Mouse (Mus musculus) kidney, postnatal 36 days (tissue): ENCODE data around the gene Ifit2.
"Not testable (repeated sequence)": the region's sequence is repeated elsewhere in the genome, so short reads cannot be mapped to it uniquely, and the experiment has no call there.

ENCODE experiments used
- DNase-seq, 2 experiments: peaks; one replicate each; pipeline ENCODE4 v3.0.0; 2021 to 2022; ENCODE audit warnings: mixed read lengths in 2 of 2

The Ifit2 gene

DNA sequence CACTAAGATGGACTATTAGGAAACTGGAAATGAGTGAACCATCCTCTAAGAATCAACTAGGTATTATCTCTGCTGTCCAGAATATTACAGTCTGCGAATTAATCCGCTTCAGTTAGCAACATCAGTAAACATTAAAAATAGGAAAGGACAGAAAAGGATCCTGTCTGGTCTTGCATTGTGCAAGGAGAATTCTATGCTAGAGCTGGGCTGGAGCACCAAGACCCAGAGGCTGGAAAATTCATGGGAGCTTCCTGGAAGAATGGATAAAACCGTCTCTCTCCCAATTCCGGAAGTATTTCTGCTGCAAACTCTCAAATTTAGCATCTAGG is 325 bp upstream of the Ifit2 start:
- no peak for DNase-seq

- DNase-seq, result peak; percentile 44 to 78
Observed at GRCm38 (mm10) chr19:34551981-34552380, 1.5 kb downstream of the Ifit2 start.

- DNase-seq, result peak; percentile 13 to 32
Observed at GRCm38 (mm10) chr19:34553021-34553420, 2.5 kb downstream of the Ifit2 start.

- no peak for DNase-seq
Observed at GRCm38 (mm10) chr19:34553522-34553921, 3.0 kb downstream of the Ifit2 start.

GRCm38 (mm10) chr19:34554061-34554460 is 3.6 kb downstream of the Ifit2 start:
- DNase-seq, result no peak

DNA sequence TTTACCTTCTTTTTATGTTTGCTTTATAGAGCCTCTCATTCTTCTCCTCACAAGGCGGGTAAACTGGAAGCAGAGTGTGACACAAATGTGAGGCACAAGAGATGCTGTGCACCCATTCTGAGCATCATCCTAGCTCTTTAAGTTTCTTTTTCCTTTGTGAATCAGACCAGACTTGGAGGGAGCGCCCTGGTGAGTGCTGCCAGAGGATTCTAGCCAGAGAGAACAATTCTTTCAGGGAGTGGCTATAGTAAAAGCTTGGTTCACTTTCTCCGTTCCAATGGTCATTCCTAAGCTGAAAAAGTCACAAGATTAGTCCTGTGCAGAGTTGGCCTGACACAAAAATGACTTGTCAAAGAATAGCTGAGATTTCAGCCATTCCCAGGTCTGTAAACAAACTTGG is 6.1 kb downstream of the Ifit2 start:
- peak; percentile 32 to 35 for DNase-seq

DNA sequence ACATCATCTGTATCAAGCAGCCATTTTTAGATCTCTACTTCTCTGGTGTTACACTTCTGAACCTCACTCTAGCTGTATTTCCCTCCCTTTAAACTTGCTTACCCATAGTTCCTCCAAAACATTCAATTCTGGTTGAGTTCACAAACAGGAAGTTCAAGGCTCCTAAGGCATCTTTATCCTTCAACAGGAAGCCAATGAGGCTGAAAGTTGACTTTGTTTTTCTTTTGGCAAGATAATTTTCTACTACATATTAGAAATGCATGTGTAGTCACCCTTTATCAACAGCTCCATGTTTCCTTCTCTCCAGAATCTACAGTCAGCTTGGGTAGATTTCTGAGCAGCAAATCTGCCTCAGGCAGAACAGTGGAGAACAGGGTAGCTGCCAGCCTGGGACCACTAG is 12.1 kb downstream of the Ifit2 start:
- no peak for DNase-seq

DNA sequence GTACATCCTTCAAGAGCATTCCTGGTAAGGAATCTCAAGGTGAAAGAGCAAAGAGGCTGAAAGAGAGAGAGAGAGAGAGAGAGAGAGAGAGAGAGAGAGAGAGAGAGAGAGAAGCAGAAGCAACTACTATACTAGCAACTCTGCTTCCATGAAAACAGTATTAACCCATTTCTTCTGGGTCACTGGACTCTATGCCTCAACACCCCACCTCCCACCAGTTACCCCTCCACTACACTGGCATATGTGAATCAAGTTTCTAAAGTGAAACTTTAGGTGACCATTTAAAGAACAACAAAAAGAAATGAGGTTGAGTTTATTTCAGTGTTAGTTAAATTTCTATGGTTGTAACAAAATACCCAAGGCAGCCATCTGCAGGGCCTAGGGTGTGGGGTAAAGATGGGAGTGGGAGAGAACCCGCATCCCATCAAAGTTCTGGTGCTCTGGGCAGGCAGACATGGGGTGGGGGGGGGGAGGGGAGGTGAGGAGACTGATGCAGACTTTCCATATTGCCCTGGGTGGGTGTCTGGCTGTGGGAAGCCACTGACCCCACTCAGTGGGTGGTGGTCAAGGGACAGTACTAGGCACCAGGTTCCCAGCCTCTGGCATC is 15.8 kb downstream of the Ifit2 start:
- DNase-seq, result no peak

- peak; percentile 47 to 60 for DNase-seq
Observed at GRCm38 (mm10) chr19:34568988-34569895, 18.7 kb downstream of the Ifit2 start.

DNA sequence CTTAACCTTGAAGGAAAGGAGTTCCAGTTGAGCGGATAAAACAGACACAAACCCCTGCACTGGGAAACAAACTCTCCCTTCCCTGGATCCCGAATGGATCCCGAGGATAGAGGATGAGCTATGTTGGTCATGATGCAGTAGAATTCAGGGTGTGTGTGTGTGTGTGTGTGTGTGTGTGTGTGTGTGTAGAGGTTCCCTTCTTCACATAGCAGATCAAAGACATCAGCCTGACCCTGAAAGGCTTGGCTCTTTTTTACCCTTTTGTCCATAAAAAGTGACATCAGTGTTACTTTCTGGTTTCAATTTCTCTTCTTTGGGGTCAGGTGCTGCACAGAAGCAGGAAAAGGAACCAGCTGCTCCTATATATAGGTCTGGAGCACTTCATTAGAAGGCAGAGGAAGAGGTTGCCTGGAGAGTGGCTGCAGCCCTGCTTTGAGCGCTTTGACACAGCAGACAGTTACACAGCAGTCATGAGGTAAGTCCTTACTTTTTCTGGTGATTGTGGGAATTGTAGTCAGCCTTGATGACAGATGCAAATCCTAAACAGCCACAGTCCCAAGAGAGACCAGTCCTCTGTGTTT is 19.5 kb downstream of the Ifit2 start:
- DNase-seq, result peak; percentile 32 to 53

DNA sequence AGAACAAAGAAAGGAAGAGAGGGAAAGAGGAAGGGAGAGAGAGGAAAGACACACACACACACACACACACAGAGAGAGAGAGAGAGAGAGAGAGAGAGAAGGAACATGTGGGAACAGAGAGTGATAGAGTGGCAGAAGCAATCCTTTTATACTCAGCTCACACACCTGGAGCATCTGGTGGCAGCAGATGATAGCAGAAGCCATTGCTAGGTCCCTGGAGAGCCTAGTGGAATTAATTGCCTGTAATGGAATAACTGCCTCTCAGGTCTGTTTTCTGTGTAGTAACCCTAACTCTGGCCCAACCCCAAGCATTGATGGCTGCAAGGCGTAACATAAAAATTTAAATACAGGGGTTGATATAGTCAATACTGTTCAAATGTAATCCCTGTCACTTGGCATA is 20.6 kb downstream of the Ifit2 start:
- DNase-seq, result no peak

DNA sequence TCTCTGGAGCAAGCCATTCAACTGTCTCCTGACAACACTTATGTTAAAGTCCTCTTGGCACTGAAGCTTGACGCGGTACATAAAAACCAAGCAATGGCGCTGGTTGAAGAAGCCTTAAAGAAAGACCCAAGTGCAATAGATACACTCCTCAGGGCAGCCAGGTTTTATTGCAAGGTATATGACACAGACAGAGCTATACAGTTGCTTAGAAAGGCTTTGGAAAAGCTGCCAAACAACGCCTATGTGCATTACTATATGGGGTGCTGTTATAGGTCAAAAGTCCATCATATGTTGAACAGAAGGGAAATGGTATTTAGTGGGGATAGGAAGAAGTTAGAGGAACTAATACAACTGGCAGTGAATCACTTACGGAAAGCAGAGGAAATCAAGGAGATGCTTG is 23.2 kb downstream of the Ifit2 start:
- no peak for DNase-seq

- DNase-seq, result no peak
Observed at GRCm38 (mm10) chr19:34577121-34577520, 26.6 kb downstream of the Ifit2 start.

DNA sequence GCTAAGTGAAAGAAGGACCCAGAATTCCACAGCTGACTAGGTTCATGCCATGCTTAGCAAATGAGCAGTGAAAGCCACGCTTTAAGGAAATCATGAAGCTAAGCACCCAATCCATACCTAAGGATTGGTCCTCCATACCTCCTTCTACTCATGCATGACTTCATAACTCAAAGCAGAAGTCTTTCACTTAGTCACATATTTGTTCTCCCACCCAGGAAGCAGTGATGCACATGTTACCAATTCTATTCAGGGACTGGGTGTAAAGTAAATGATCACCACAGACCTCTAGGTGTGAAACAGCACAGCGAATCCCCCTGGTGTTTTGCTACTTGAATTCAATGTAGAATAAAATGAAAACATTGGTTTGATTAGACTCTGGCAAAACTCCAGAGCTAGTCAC is 32.2 kb downstream of the Ifit2 start:
- DNase-seq, result not testable (repeated sequence)

- DNase-seq, result peak; percentile 59 to 63
Observed at GRCm38 (mm10) chr19:34583126-34583766, 32.8 kb downstream of the Ifit2 start, which contains the start of gene Ifit3. TSS of gene Ifit3 (plus strand) at chr19:34583531.

DNA sequence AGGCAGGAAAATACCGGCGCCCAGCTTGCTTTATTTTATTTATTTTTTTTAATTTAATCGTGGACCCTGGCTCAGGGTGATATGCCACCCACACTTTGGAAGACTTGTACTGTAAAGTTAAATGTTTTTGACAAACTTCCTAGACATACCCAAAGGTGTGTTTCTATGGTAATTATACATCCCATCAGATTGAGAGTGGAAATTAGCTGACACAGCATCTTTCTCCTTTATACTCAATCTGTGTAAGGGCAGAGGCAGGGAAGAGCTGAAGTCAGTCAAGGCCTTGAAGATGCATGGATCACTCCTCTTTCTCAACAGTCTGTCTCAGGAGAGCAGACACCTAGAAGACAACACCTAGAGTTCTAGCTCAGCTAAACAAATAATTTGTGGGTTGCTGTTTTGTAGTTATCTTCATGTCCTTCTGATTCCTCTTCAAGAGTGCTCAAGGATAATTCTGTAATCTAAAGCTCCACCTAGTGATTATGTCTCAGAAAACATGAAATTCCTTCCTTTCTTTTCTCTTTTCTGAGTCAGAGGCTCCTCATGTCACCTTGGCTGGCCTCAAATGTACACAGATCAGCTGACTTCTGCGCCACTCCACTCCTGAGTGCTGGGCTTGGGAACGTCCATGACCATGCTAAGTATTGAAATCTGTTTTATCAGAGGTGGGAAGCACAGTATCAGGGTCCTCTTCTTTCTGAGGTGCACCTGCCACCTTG is 35.4 kb downstream of the Ifit2 start:
- DNase-seq, result not testable (repeated sequence)

DNA sequence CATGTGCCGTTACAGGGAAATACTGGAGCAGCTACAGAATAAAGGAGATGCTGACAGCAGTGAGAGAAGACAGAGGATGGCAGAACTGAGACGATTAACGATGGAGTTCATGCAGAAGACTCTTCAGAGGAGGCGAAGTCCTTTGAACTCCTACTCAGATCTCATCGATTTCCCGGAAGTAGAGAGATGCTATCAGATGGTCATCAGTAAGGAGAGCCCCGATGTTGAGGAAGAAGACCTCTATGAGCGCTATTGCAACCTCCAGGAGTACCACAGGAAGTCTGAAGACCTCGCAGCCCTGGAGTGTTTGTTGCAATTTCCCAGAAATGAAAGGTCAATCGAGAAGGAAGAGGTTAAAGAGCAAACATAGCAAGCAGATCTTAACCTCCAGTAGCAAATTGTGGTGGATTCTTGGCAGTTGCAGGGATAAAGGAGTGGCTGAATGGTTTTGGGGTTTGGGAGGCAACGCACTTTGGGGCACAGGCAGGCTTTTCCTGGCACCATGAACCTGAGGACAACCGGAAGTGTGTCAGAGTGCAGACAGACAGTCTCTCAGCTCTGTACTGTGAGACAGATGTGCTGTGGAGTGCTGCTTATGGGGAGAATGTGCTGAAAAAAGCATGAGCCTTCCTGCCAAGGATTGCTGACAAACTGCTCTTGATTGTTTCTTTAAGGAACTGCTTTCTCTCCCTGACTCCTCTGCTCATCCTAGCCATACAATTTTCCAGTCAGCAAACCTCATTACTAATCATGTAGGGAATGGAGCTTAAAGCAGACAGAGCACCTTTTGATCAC is 37.6 kb downstream of the Ifit2 start:
- peak; percentile 15 to 21 for DNase-seq

- no peak for DNase-seq
Observed at GRCm38 (mm10) chr19:34588959-34589358, 38.5 kb downstream of the Ifit2 start.

DNA sequence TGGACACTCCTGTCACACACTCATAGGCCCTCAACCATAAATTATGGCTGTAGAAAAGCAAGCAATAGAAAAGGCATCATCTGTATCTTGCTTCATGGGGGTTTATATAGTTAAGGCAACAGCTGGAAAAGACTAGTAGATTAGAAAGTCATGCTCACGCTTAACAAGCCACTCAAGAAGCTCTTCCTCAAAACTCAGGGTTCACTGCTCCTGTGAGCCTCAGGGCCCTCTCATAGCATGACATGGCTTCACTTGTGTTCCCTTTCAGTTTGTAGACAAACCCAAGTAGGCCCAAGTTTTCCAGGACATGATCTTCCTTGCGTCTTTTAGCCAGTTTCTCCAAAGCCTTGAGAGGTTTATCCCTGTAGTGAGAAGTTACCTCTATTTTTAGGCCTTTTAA is 43.0 kb downstream of the Ifit2 start:
- DNase-seq, result no peak

DNA sequence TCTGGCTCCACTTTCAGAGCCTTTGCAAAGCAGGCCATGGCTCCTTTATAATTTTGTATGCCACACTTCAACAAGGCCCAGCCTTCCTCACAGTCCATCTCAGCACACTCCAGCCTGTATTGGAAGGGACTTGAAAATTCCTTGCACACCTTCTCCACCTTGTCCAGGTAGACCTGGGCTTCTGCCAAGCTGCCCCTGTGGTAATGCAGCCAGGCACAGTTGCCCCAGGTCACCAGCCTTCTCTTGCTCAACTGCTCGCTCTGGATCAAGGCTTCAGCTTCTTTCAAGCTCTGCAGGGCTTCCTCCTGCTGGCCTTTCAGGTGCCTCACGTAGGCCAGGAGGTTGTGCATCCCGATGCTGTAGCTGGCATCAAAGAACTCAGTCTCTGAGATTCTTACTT is 44.0 kb downstream of the Ifit2 start:
- DNase-seq, result not testable (repeated sequence)

DNA sequence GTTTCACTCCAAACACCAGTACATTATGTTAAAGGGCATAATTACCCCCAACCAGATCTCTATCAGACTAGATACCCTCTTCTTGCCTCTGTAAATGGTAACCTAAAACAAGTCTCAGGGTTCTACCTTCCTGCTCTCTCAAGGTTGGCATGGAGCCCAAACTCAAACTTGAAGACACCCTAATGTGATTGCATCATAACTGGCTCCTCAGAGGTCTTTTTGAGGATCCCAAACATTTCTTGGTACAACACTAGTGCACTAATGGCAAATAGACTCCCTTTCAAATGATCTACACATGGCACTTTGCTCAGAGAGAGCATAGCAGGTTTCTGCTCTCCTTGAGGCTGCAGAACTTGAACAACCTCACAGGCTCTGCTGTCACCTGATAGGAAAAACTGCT is 46.3 kb downstream of the Ifit2 start:
- no peak for DNase-seq

- DNase-seq, result peak; percentile 54 to 70
Observed at GRCm38 (mm10) chr19:34598341-34598740, 47.8 kb downstream of the Ifit2 start.
